Mouse (Mus musculus) cortical plate, adult 2 months (tissue): ENCODE results near the gene Reep3.

Experiments used
- CTCF ChIP-seq: fragments of 200-500 bp; IDR thresholded peaks from 2 replicates; pipeline ENCODE4 v1.5.1; 2011; ENCODE audit warnings: mild to moderate bottlenecking, control low read depth, low read length; ENCODE audit not compliant: insufficient read depth; ENCODE audit errors: extremely low read depth
- POLR2A ChIP-seq: fragments of 200-500 bp; IDR thresholded peaks from 2 replicates; pipeline ENCODE4 v1.6.1; 2011; ENCODE audit warnings: mild to moderate bottlenecking, low read length, control low read depth; ENCODE audit not compliant: insufficient read depth; ENCODE audit errors: extremely low read depth

GRCm38 (mm10) chr10:67071389-67071788 is 25.4 kb downstream of the Reep3 start:
- TF ChIP-seq CTCF (no peak), POLR2A (no peak)
